Mouse (Mus musculus): ENCODE data around the gene Usp34. TPM values are rescaled to one million over a fixed set of nuclear protein-coding genes. Genes with fewer than 3 reads are reported as not detected.
"Not testable (repeated sequence)": the region's sequence is repeated elsewhere in the genome, so short reads cannot be mapped to it uniquely, and the experiment has no call there.

Gene Usp34
- total RNA-seq (2021): 100 to 1,000 TPM in 1 of 2 experiments, 10 to 100 TPM in 1; 89.0 to 101 TPM

- intact Hi-C loops (cut with DNase I): loop anchor here (1.0 to 2.0 kb wide), 3 partner anchors 35 to 240 kb away; partner anchors contain the start of gene Xpo1
- peak; percentile 54 to 55 for DNase-seq (ENCODE audit: low spot score in 2 of 2)
Measured at GRCm38 (mm10) chr11:23306764-23307565, at the start of gene Usp34. TSS of gene Usp34 (plus strand) at chr11:23306895.

- intact Hi-C loops (cut with DNase I): loop anchor here (5.0 kb wide), 1 partner anchor 112 kb away; no protein-coding TSS in a partner anchor
- DNase-seq (ENCODE audit: low spot score in 2 of 2): no peak
Measured at GRCm38 (mm10) chr11:23259073-23259472, 47.6 kb upstream of the Usp34 start.

- DNase-seq (ENCODE audit: low spot score in 2 of 2): no peak
- intact Hi-C loops (cut with DNase I): loop anchor here (5.0 kb wide), 1 partner anchor 112 kb away; no protein-coding TSS in a partner anchor
Measured at GRCm38 (mm10) chr11:23259481-23259880, 47.2 kb upstream of the Usp34 start.

GRCm38 (mm10) chr11:23260186-23260585, 46.5 kb upstream of the Usp34 start:
- no peak for DNase-seq (ENCODE audit: low spot score in 2 of 2)
- intact Hi-C loops (cut with DNase I): no loop called here

- DNase-seq (ENCODE audit: low spot score in 2 of 2): no peak
- intact Hi-C loops (cut with DNase I): no loop called here
Measured at GRCm38 (mm10) chr11:23261490-23261889, 45.2 kb upstream of the Usp34 start.

- no peak for DNase-seq (ENCODE audit: low spot score in 2 of 2)
- intact Hi-C loops (cut with DNase I): loop anchor here (5.0 kb wide), 1 partner anchor 633 kb away; no protein-coding TSS in a partner anchor
Measured at GRCm38 (mm10) chr11:23264949-23265348, 41.7 kb upstream of the Usp34 start.

GRCm38 (mm10) chr11:23271770-23272724, 34.6 kb upstream of the Usp34 start:
- DNase-seq (ENCODE audit: low spot score in 2 of 2): no peak
- intact Hi-C loops (cut with DNase I): loop anchor here (5.0 kb wide), 2 partner anchors 125 to 285 kb away; no protein-coding TSS in a partner anchor

GRCm38 (mm10) chr11:23275780-23276179, 30.9 kb upstream of the Usp34 start:
- intact Hi-C loops (cut with DNase I): no loop called here
- DNase-seq (ENCODE audit: low spot score in 2 of 2): no peak

- intact Hi-C loops (cut with DNase I): no loop called here
- no peak for DNase-seq (ENCODE audit: low spot score in 2 of 2)
Measured at GRCm38 (mm10) chr11:23284469-23284868, 22.2 kb upstream of the Usp34 start.

GRCm38 (mm10) chr11:23288866-23289265, 17.8 kb upstream of the Usp34 start:
- intact Hi-C loops (cut with DNase I); DNase-seq (ENCODE audit: low spot score in 2 of 2): not testable (repeated sequence)

GRCm38 (mm10) chr11:23297379-23297778, 9.3 kb upstream of the Usp34 start:
- intact Hi-C loops (cut with DNase I): no loop called here
- no peak for DNase-seq (ENCODE audit: low spot score in 2 of 2)

GRCm38 (mm10) chr11:23298301-23298700, 8.4 kb upstream of the Usp34 start:
- intact Hi-C loops (cut with DNase I): no loop called here
- DNase-seq (ENCODE audit: low spot score in 2 of 2): no peak

GRCm38 (mm10) chr11:23299910-23300309, 6.8 kb upstream of the Usp34 start:
- intact Hi-C loops (cut with DNase I): no loop called here
- DNase-seq (ENCODE audit: low spot score in 2 of 2): no peak

GRCm38 (mm10) chr11:23303126-23303525, 3.6 kb upstream of the Usp34 start:
- DNase-seq (ENCODE audit: low spot score in 2 of 2): no peak
- intact Hi-C loops (cut with DNase I): no loop called here

- intact Hi-C loops (cut with DNase I); DNase-seq (ENCODE audit: low spot score in 2 of 2): not testable (repeated sequence)
Measured at GRCm38 (mm10) chr11:23305101-23305672, 1.5 kb upstream of the Usp34 start.

- intact Hi-C loops (cut with DNase I): loop anchor here (1.0 to 2.0 kb wide), 3 partner anchors 36 to 239 kb away; partner anchors contain the start of gene Xpo1
- peak; percentile 96 to 97 for DNase-seq (ENCODE audit: low spot score in 2 of 2)
Measured at GRCm38 (mm10) chr11:23305673-23306608, 754 bp upstream of the Usp34 start.

- intact Hi-C loops (cut with DNase I): loop anchor here (2.0 kb wide), 2 partner anchors 51 to 241 kb away; partner anchors contain the start of gene Xpo1
- DNase-seq (ENCODE audit: low spot score in 2 of 2): no peak
Measured at GRCm38 (mm10) chr11:23307566-23307920, 848 bp downstream of the Usp34 start.

GRCm38 (mm10) chr11:23313496-23313895, 6.8 kb downstream of the Usp34 start:
- intact Hi-C loops (cut with DNase I): no loop called here
- DNase-seq (ENCODE audit: low spot score in 2 of 2): no peak
